Mouse (Mus musculus) liver, embryonic 14 days (tissue): ENCODE data around the gene Hspa13. TPM values are rescaled to one million over a fixed set of nuclear protein-coding genes. Genes with fewer than 3 reads are reported as not detected.

Source experiments
- polyA plus RNA-seq: library from polyadenylated mRNA; depleted of rRNA; stranded (reverse); fragments of >200 nt; gene quantifications from 2 replicates; pipeline ENCODE4 v1.2.3, GENCODE M21; 2012; rRNA removed

The Hspa13 gene
- 3.8 and 4.2 TPM in 2 replicates for polyA plus RNA-seq

DNA sequence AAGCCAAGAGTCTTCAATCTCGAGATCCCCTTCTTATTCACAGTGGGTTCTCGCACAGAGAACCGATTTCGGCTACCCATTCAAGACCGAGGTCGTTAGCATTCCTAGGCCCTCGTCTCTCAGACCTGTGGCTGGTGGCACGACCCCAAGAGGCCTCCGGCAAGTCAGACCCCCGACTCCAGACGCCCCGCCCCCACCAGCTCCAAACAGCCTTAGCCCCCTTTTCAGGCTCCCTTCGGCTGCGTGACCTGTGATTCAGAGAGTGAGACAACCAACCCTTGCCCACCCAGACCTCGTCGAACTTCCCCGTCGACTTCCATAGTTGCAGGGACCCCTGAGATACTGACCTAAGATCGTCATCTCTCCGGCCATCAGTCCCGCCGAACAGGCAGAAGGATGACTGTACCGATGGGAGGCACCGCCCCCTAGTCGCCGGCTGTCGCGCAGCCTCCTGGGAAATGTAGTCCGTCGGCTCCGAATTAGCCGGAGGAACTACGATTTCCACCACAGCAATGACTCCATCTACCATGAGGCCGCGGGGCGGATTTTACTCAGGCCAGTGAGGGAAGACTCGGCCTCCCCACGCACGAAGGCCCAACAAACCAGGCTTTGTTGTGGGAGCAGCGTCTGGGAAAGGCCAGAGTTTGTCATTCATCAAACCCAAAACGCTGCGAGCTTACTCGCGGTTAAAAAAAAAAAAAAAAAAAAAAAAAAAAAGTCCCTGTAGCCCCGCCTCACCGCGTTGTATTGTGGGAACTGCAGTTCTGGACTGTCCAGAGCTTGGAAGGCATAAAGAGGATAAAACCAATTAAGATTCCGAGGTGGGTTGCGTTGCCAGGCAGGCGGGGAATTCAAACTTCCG lies at the start of gene Hspa13:
Gene Hspa13, minus strand, starts transcription at position 717 of the 862 bp plus-strand sequence.

Other genes starting within 250 kb of the Hspa13 start
- not detected in 2 replicates for gene Lipi, start 181.0 kb downstream of the Hspa13 start, polyA plus RNA-seq
- 0.02 and 0.06 TPM in 2 replicates for gene Rbm11, start 174.3 kb downstream of the Hspa13 start, polyA plus RNA-seq